Mouse (Mus musculus) lung, postnatal 4 days (tissue): ENCODE data around the gene Hist1h1e.
A peak's percentile ranks its signal among the peaks of the same experiment; 100 is the strongest.

Experiments used
- DNase-seq, 2 experiments: peaks; one replicate each; pipeline ENCODE4 v3.0.0; 2021

The Hist1h1e gene

GRCm38 (mm10) chr13:23572218-23573033, 49.9 kb downstream of the Hist1h1e start:
- no peak for DNase-seq

GRCm38 (mm10) chr13:23571504-23572217, 50.7 kb downstream of the Hist1h1e start:
- peak in 1 of 2 experiments; percentile 7 for DNase-seq

GRCm38 (mm10) chr13:23571022-23571503, 51.3 kb downstream of the Hist1h1e start, which contains the start of the genes Hist1h2ae and Hist1h2bg:
TSS of gene Hist1h2ae (minus strand) at chr13:23571220.
TSS of gene Hist1h2bg (plus strand) at chr13:23571396.
- DNase-seq, result peak; percentile 73 to 77
